Mouse (Mus musculus): ENCODE measurements around the gene Ppp2r2c. TPM values are rescaled to one million over a fixed set of nuclear protein-coding genes. Genes with fewer than 3 reads are reported as not detected.

Ppp2r2c gene
- polyA plus RNA-seq, 1 experiment from 2014 or later: 64.1 TPM

DNA sequence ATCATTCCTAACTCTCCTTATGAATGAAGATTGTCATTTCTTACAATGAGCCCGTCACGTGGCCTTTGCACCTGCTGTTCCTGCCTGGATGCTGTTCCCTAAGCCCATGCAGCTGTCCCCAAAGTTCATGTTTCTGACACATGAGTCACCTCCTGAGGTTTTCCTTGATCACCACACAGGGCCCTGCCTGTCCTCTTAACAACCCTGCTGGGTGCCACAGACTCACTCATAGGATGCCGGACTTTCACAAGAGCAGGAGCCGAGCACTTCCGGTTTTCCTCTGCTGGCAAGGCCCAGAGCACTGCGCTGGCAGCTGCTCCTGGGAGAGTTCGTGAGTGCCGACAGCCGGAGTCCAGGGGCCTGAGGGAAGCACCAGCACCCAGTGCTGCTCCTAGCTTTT lies 132.7 kb downstream of the Ppp2r2c start:
- Histone ChIP-seq H3K27me3 (ENCODE audit: control insufficient read depth, insufficient read depth, low read length) (no peaks in the 10 kb centered on the region), H3K27ac (ENCODE audit: low read depth, low read length) (no peak overlapping the region), H3K9ac (replicated peaks; ENCODE audit: low read depth, low read length) (no peak overlapping the region), H3K9me3 (ENCODE audit: control insufficient read depth, low read length) (no peaks in the 10 kb centered on the region), H3K4me2 (ENCODE audit: low read depth, low read length) (no peak overlapping the region), H3K4me3 (ENCODE audit: low read depth, low read length) (no peak overlapping the region), H3K4me1 (ENCODE audit: control insufficient read depth, insufficient read depth, low read length) (no peaks in the 10 kb centered on the region), H3K36me3 (ENCODE audit: control insufficient read depth, insufficient read depth, low read length) (no peaks in the 10 kb centered on the region)
- WGBS: 84% methylated on average over 9 of the region's 9 CpGs
- no peak for ATAC-seq (ENCODE audit: low read depth)

DNA sequence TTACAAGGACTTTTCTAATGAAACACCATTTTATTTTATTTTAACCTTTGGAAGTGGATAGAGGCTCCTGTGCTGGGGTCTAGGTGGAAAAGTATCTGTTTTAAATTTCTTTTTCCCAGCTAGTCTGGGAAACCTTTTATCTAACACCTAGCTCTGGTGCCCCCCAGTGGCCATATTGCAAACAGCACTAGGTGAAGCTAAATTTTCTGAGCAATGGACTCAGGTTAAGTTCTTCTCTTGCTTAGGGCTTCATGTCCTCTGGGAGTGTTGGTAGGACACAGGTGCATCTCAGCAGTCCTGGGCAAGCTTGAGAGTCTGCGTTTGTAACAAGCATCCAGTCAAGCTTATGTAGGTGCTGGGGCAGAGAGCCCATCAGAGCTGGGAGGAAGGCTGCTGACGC lies 133.7 kb downstream of the Ppp2r2c start:
- H3K27me3 ChIP-seq (ENCODE audit: control insufficient read depth, insufficient read depth, low read length): no peaks in the 10 kb centered on the region
- WGBS: 56% methylated on average over 2 of the region's 2 CpGs
- no peaks in the 10 kb centered on the region for H3K4me1 ChIP-seq (ENCODE audit: control insufficient read depth, insufficient read depth, low read length)
- no peak overlapping the region for H3K4me2 ChIP-seq (ENCODE audit: low read depth, low read length)
- no peak for ATAC-seq (ENCODE audit: low read depth)
- no peaks in the 10 kb centered on the region for H3K9me3 ChIP-seq (ENCODE audit: control insufficient read depth, low read length)
- no peaks in the 10 kb centered on the region for H3K36me3 ChIP-seq (ENCODE audit: control insufficient read depth, insufficient read depth, low read length)
- no peak overlapping the region for H3K4me3 ChIP-seq (ENCODE audit: low read depth, low read length)
- no peak overlapping the region for H3K27ac ChIP-seq (ENCODE audit: low read depth, low read length)
- H3K9ac ChIP-seq (replicated peaks; ENCODE audit: low read depth, low read length): no peak overlapping the region

Other genes starting within 250 kb of the Ppp2r2c start
- 46.8 and 50.7 TPM in 2 replicates for gene D5Ertd579e, start 172.5 kb upstream of the Ppp2r2c start, polyA plus RNA-seq (2014; fragmentation: Nextera tagmentation; extraction: Ambion mirVana)
- 26.6 and 27.0 TPM in 2 replicates for gene Bloc1s4, start 119.9 kb upstream of the Ppp2r2c start, polyA plus RNA-seq (2014; fragmentation: Nextera tagmentation; extraction: Ambion mirVana)
- 310 and 339 TPM in 2 replicates for gene Mrfap1, start 71.7 kb upstream of the Ppp2r2c start, polyA plus RNA-seq (2014; fragmentation: Nextera tagmentation; extraction: Ambion mirVana)
- 12.2 and 14.0 TPM in 2 replicates for gene Man2b2, start 37.9 kb upstream of the Ppp2r2c start, polyA plus RNA-seq (2014; fragmentation: Nextera tagmentation; extraction: Ambion mirVana)
- 7.4 and 9.6 TPM in 2 replicates for gene Wfs1, start 120.7 kb downstream of the Ppp2r2c start, polyA plus RNA-seq (2014; fragmentation: Nextera tagmentation; extraction: Ambion mirVana)
- 2.0 and 2.6 TPM in 2 replicates for gene Gm1043, start 216.9 kb downstream of the Ppp2r2c start, polyA plus RNA-seq (2014; fragmentation: Nextera tagmentation; extraction: Ambion mirVana)

Measured in neural tube, embryonic 14.5 days (tissue).